Mouse (Mus musculus) liver, postnatal 0 days (tissue): ENCODE results near the gene Ms4a13. TPM values are rescaled to one million over a fixed set of nuclear protein-coding genes. Genes with fewer than 3 reads are reported as not detected.
"Not testable (repeated sequence)": the region's sequence is repeated elsewhere in the genome, so short reads cannot be mapped to it uniquely, and the experiment has no call there.

Experiments
- ATAC-seq: fragments of 200-750 bp; cut with Nextera tagmentation; 2 replicates; pipeline ENCODE4 v1.8.0; 2017; ENCODE audit warnings: mild to moderate bottlenecking, moderate library complexity
- DNase-seq: peaks from one replicate; pipeline ENCODE4 v3.0.0-alpha.2; 2016
- H3K27ac ChIP-seq: fragments of 300-500 bp; sonication (generic); 2 replicates; pipeline ENCODE4 v1.5.1; 2014; ENCODE audit warnings: antibody characterized with exemption, moderate library complexity, mild to moderate bottlenecking, low read depth
- H3K27me3 ChIP-seq: fragments of 300-500 bp; sonication (generic); 2 replicates; pipeline ENCODE4 v1.6.1; 2014; ENCODE audit warnings: low read length, control low read depth, mixed read lengths; ENCODE audit not compliant: insufficient read depth
- H3K36me3 ChIP-seq: fragments of 300-500 bp; sonication (generic); replicated peaks from 2 replicates; pipeline ENCODE4 v1.6.1; 2014; ENCODE audit warnings: mild to moderate bottlenecking, control low read depth, low read length, moderate library complexity, mixed read lengths; ENCODE audit not compliant: insufficient read depth
- H3K4me1 ChIP-seq: fragments of 300-500 bp; sonication (generic); 2 replicates; pipeline ENCODE4 v1.6.1; 2014; ENCODE audit warnings: antibody characterized with exemption, mild to moderate bottlenecking, control low read depth; ENCODE audit not compliant: insufficient read depth
- H3K4me2 ChIP-seq: fragments of 300-500 bp; sonication (generic); 2 replicates; pipeline ENCODE4 v1.6.1; 2014; ENCODE audit warnings: low read depth, mild to moderate bottlenecking, low read length, moderate library complexity, mixed read lengths
- H3K4me3 ChIP-seq: fragments of 300-500 bp; sonication (generic); 2 replicates; pipeline ENCODE4 v1.5.1; 2014; ENCODE audit warnings: low read depth, low read length
- H3K9ac ChIP-seq: fragments of 300-500 bp; sonication (generic); replicated peaks from 2 replicates; pipeline ENCODE4 v1.6.1; 2014; ENCODE audit warnings: mild to moderate bottlenecking, moderate library complexity
- H3K9me3 ChIP-seq: fragments of 300-500 bp; sonication (generic); 2 replicates; pipeline ENCODE4 v1.6.1; 2016; ENCODE audit warnings: mild to moderate bottlenecking, control low read depth, low read length, mixed read lengths
- CTCF ChIP-seq: sonication (generic); IDR thresholded peaks from 2 replicates; pipeline ENCODE4 v1.5.1; 2016; ENCODE audit warnings: antibody characterized with exemption, low read depth
- EP300 ChIP-seq: IDR thresholded peaks from 2 replicates; pipeline ENCODE4 v1.6.1; 2016; ENCODE audit warnings: antibody characterized with exemption, low read depth, mild to moderate bottlenecking
- WGBS: fragments of 180-500 bp; shearing (Covaris S2); extraction: QIAGEN DNeasy Blood & Tissue Kit; methylation state at CpG from one replicate; pipeline ENCODE4 v1.1.7; 2014; ENCODE audit not compliant: insufficient replicate concordance; 5-methylcytosine and 5-hydroxymethylcytosine counted together
- polyA plus RNA-seq: library from polyadenylated mRNA; unstranded; fragments of >200 nt; fragmentation: Nextera tagmentation; extraction: Ambion mirVana; gene quantifications from 2 replicates; pipeline ENCODE4 v1.2.1, GENCODE M21; 2015

Gene Ms4a13
- polyA plus RNA-seq, 1 experiment from 2014 or later, result not detected

GRCm38 (mm10) chr19:11134852-11135251 lies 61.7 kb downstream of the Ms4a13 start:
- Histone ChIP-seq H3K9me3 (no peaks in the 10 kb centered on the region), H3K4me1 (no peaks in the 10 kb centered on the region), H3K27ac (no peak overlapping the region), H3K27me3 (no peaks in the 10 kb centered on the region), H3K4me3 (no peak overlapping the region), H3K36me3 (no peaks in the 10 kb centered on the region), H3K4me2 (no peak overlapping the region), H3K9ac (no peak overlapping the region)
- no peak for TF ChIP-seq CTCF
- no peak for TF ChIP-seq EP300
- WGBS, result 73% methylated on average over 2 of the region's 2 CpGs
- ATAC-seq (no peak), DNase-seq (no peak)

GRCm38 (mm10) chr19:11130776-11131175 lies 65.8 kb downstream of the Ms4a13 start, which contains the start of gene 1700017D01Rik:
Gene 1700017D01Rik (minus strand): TSS chr19:11130876.
- ATAC-seq, H3K27ac ChIP-seq, H3K4me3 ChIP-seq, H3K9ac ChIP-seq, H3K27me3 ChIP-seq, H3K4me1 ChIP-seq, H3K9me3 ChIP-seq, H3K36me3 ChIP-seq, DNase-seq, H3K4me2 ChIP-seq: not testable (repeated sequence)
- WGBS, result 78% methylated on average over 8 of the region's 8 CpGs

- Histone ChIP-seq H3K4me3 (no peak overlapping the region), H3K27me3 (no peaks in the 10 kb centered on the region), H3K36me3 (no peaks in the 10 kb centered on the region), H3K27ac (no peak overlapping the region), H3K9me3 (no peaks in the 10 kb centered on the region), H3K4me2 (no peak overlapping the region), H3K4me1 (no peaks in the 10 kb centered on the region), H3K9ac (no peak overlapping the region)
- WGBS, result 73% methylated on average over 1 of the region's 1 CpGs
- TF ChIP-seq CTCF (no peak), EP300 (no peak)
- DNase-seq (no peak), ATAC-seq (no peak)
Observed at GRCm38 (mm10) chr19:11129702-11130101, 66.8 kb downstream of the Ms4a13 start.

- not testable (repeated sequence) for H3K27me3 ChIP-seq, H3K9me3 ChIP-seq, H3K27ac ChIP-seq, H3K36me3 ChIP-seq, H3K4me1 ChIP-seq
- Histone ChIP-seq H3K4me3 (peak overlapping the region; percentile 38), H3K9ac (0 out of 2 replicates have a peak overlapping the region, but pooled peaks have one; percentile 30), H3K4me2 (peak overlapping the region; percentile 58)
- ATAC-seq (peak; percentile 100), DNase-seq (peak; percentile 31)
- WGBS, result 2% methylated on average over 11 of the region's 38 CpGs
Observed at GRCm38 (mm10) chr19:11121016-11121420, 75.5 kb downstream of the Ms4a13 start.

Other genes with a start within 250 kb of the Ms4a13 start
- gene Ccdc86, start 247.5 kb downstream of the Ms4a13 start, polyA plus RNA-seq, result 11.6 and 12.4 TPM in 2 replicates
- not detected in 2 replicates for gene Ms4a10, start 222.1 kb downstream of the Ms4a13 start, polyA plus RNA-seq
- not detected in 2 replicates for gene Ms4a15, start 203.5 kb downstream of the Ms4a13 start, polyA plus RNA-seq
- gene Ms4a18, start 178.7 kb downstream of the Ms4a13 start, polyA plus RNA-seq, result not detected in 2 replicates
- 0.13 and 0.26 TPM in 2 replicates for gene Ms4a8a, start 115.6 kb downstream of the Ms4a13 start, polyA plus RNA-seq
- not detected in 2 replicates for gene 1700017D01Rik, start 65.9 kb downstream of the Ms4a13 start, polyA plus RNA-seq
- not detected in 2 replicates for gene 1700025F22Rik, start 31.4 kb downstream of the Ms4a13 start, polyA plus RNA-seq
- not detected in 2 replicates for gene Ms4a12, start 35.7 kb upstream of the Ms4a13 start, polyA plus RNA-seq
- gene Ms4a1, start 69.5 kb upstream of the Ms4a13 start, polyA plus RNA-seq, result 3.3 and 3.8 TPM in 2 replicates
- not detected in 2 replicates for gene Ms4a5, start 87.1 kb upstream of the Ms4a13 start, polyA plus RNA-seq
- gene Ms4a14, start 117.7 kb upstream of the Ms4a13 start, polyA plus RNA-seq, result 0.02 TPM in 1 of 2 replicates, not detected in the other
- 2.9 and 3.5 TPM in 2 replicates for gene Ms4a7, start 139.4 kb upstream of the Ms4a13 start, polyA plus RNA-seq
- 2.8 and 3.2 TPM in 2 replicates for gene Ms4a4a, start 178.8 kb upstream of the Ms4a13 start, polyA plus RNA-seq
- gene Ms4a4c, start 208.0 kb upstream of the Ms4a13 start, polyA plus RNA-seq, result 2.1 and 2.5 TPM in 2 replicates
- gene Ms4a4b, start 246.8 kb upstream of the Ms4a13 start, polyA plus RNA-seq, result 1.8 and 2.3 TPM in 2 replicates